Mouse (Mus musculus) intestine, embryonic 14.5 days (tissue): Measurements from ENCODE around the gene Impdh2. TPM values are rescaled to one million over a fixed set of nuclear protein-coding genes. Genes with fewer than 3 reads are reported as not detected.

Experiments used
- ATAC-seq: fragments of 200-750 bp; cut with Nextera tagmentation; replicated peaks from 2 replicates; pipeline ENCODE4 v1.8.0; 2017; ENCODE audit warnings: low read depth, moderate number of reproducible peaks, moderate TSS enrichment, moderate library complexity; ENCODE audit not compliant: low FRiP score, low TSS enrichment
- DNase-seq: peaks from one replicate; pipeline ENCODE4 v3.0.0-alpha.2; 2018; ENCODE audit warnings: low spot score
- H3K27ac ChIP-seq: fragments of 300-500 bp; sonication (generic); 2 replicates; pipeline ENCODE4 v1.5.1; 2014; ENCODE audit warnings: low read depth, mild to moderate bottlenecking, control low read depth
- H3K27me3 ChIP-seq: fragments of 300-500 bp; sonication (generic); replicated peaks from 2 replicates; pipeline ENCODE4 v1.6.1; 2014; ENCODE audit warnings: low read length, control low read depth; ENCODE audit not compliant: control insufficient read depth, insufficient read depth
- H3K36me3 ChIP-seq: fragments of 300-500 bp; sonication (generic); 2 replicates; pipeline ENCODE4 v1.6.1; 2014; ENCODE audit warnings: low read length, control low read depth; ENCODE audit not compliant: control insufficient read depth, insufficient read depth
- H3K4me1 ChIP-seq: fragments of 300-500 bp; sonication (generic); replicated peaks from 2 replicates; pipeline ENCODE4 v1.6.1; 2014; ENCODE audit warnings: low read length, control low read depth, mixed read lengths; ENCODE audit not compliant: control insufficient read depth, insufficient read depth
- H3K4me2 ChIP-seq: fragments of 300-500 bp; sonication (generic); 2 replicates; pipeline ENCODE4 v1.6.1; 2014; ENCODE audit warnings: low read length
- H3K4me3 ChIP-seq: fragments of 300-500 bp; sonication (generic); 2 replicates; pipeline ENCODE4 v1.5.1; 2014; ENCODE audit warnings: low read depth, low read length, control low read depth, mixed read lengths
- H3K9ac ChIP-seq: fragments of 300-500 bp; sonication (generic); 2 replicates; pipeline ENCODE4 v1.6.1; 2014; ENCODE audit warnings: mild to moderate bottlenecking, low read length
- H3K9me3 ChIP-seq: fragments of 300-500 bp; sonication (generic); 2 replicates; pipeline ENCODE4 v1.6.1; 2016; ENCODE audit warnings: low read length, control low read depth; ENCODE audit not compliant: control insufficient read depth
- WGBS: fragments of 180-500 bp; shearing (Covaris S2); extraction: QIAGEN DNeasy Blood & Tissue Kit; methylation state at CpG from one replicate; pipeline ENCODE4 v1.1.7; 2014; 5-methylcytosine and 5-hydroxymethylcytosine counted together
- polyA plus RNA-seq: library from polyadenylated mRNA; unstranded; fragments of >200 nt; fragmentation: Nextera tagmentation; extraction: Ambion mirVana; gene quantifications from 2 replicates; pipeline ENCODE4 v1.2.1, GENCODE M21; 2014

The Impdh2 gene
- 226 and 246 TPM in 2 replicates for polyA plus RNA-seq

DNA sequence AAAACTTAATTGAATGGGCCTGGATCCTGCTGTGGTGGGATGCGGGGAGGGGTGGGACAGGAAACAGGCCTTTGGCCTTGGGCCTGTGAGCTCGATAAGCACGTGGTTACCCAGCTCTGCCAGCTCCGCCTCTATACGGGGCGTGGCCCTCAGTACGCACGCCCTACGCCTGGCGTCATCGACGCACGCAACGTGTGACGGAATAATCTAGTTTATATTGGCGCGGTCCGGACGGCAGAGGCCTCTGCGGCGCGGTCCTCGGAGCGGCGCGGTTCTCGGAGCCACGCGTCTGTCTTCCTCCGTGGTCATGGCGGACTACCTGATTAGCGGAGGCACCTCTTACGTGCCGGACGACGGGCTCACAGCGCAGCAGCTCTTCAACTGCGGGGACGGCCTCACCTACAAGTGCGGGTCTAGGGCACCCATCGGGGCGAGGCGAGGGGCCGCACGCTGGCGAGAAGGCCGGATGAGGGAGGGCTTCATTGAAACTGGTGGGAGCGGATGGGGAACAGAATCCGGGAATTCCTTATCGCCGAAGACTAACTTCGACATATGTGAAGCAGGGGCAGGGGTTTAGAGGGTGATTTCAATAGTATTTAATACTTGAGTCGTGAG is at the start of gene Impdh2:
TSS of gene Impdh2 (plus strand) at position 60 of the 615 bp plus-strand sequence.
- no peaks in the 10 kb centered on the region for H3K27me3 ChIP-seq
- peak within 1 kb of the TSS; percentile 55 for H3K9ac ChIP-seq
- peak within 1 kb of the TSS; percentile 64; the same call in 1 of the 2 replicates for H3K27ac ChIP-seq
- H3K9me3 ChIP-seq = no peaks in the 10 kb centered on the region
- H3K4me3 ChIP-seq = peak within 1 kb of the TSS; percentile 48
- under 1% methylated on average over 52 of the region's 53 CpGs for WGBS
- peaks cover 76% of the 10 kb centered on the region for H3K36me3 ChIP-seq
- DNase-seq (peak; percentile 98), ATAC-seq (peak; percentile 98)
- H3K4me2 ChIP-seq = peak within 1 kb of the TSS; percentile 60
- peaks cover 10% of the 10 kb centered on the region for H3K4me1 ChIP-seq

DNA sequence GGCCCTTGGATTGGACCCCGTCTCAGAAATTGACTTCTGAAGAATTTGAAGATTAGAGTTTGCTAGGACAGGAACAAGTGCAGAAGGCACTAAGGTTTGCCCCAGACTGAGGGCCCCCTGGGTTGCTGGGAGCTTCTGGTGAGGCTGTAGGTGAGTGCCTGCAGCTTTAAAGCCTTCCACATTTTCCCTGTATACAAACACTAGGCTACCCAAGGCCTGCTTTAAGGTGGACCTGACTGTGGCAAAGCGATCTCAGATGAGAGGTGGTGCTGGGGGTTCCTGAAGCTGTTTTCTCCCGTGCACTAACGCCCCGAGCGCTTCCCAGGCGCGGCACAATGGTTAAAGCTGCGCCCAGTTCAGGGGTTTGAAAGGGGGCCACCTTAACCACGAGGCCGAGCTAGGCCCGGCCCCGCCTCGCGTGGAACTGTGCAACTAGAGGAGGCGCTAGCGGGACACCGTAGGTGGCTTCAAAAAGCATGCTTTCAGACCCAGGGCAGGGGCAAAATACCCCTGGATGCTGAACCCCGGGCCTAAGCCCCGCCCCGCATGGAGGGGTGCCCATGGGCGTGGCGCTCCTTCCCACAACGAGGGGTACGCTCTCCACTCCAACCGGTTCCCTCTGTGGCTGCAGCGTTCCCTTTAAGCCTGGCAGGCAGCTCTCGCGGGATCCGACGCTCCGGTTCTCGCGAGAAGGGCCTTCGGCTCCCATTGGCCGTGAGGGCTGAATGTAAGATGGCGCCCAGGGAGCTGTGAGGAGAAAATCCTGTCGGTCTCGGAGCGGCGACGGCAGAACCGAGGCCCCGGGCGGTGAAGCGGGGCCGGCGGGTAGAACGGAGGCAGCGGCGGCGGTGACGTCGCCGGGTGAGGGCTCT is 43.5 kb upstream of the Impdh2 start, which contains the start of gene Qrich1:
TSS of gene Qrich1 (plus strand) at position 427 of the 872 bp plus-strand sequence.
- H3K9me3 ChIP-seq = no peaks in the 10 kb centered on the region
- WGBS = under 1% methylated on average over 55 of the region's 55 CpGs
- DNase-seq = peak; percentile 95
- peak; percentile 98 for ATAC-seq
- H3K27ac ChIP-seq = peak within 1 kb of the TSS; percentile 99
- peaks cover 10% of the 10 kb centered on the region; the same call in 1 of the 2 replicates for H3K4me1 ChIP-seq
- H3K4me2 ChIP-seq = peak within 1 kb of the TSS; percentile 74
- peak within 1 kb of the TSS; percentile 98 for H3K4me3 ChIP-seq
- H3K27me3 ChIP-seq = no peaks in the 10 kb centered on the region
- peaks cover 55% of the 10 kb centered on the region for H3K36me3 ChIP-seq
- H3K9ac ChIP-seq = peak within 1 kb of the TSS; percentile 99

DNA sequence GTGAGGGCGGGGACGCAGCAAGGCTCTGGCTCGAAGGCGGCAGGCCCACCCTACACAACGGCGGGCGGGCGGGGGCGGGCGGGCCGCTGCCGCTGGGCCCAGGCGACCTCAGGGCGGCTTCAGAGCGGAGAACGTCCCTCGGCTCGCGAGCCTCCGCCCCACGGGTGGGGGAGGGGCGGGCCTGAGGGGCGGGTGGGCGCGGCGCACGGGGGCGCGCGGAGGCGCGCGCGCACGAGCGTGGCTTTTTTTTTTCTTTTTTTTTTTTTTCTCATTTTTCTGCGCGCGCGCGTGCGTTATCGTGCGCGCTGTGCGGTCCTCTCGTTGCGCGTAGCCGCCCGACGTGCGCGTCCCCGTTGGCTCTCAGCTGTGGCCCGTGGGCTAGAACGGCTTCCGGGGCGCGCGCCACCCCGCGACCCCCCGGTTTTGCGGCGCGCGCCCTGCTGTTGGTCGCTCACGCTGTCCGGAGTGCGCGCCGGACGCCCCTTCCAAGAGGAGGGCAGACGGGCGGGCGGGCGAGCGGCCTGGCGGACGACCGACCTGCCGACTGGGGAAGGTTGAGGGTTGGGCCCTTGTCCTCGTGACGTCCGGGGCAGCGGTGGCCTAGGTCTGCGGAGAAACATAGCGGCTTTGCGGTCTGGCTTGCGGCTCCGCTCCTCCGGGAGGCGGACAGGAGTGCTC is 42.7 kb upstream of the Impdh2 start:
- peaks cover 10% of the 10 kb centered on the region; the same call in 1 of the 2 replicates for H3K4me1 ChIP-seq
- peak overlapping the region; percentile 99 for H3K9ac ChIP-seq
- ATAC-seq (peak; percentile 80), DNase-seq (peak; percentile 94)
- H3K4me3 ChIP-seq = peak overlapping the region; percentile 98
- peak overlapping the region; percentile 73 for H3K4me2 ChIP-seq
- H3K9me3 ChIP-seq = no peaks in the 10 kb centered on the region
- WGBS = under 1% methylated on average over 83 of the region's 95 CpGs
- no peaks in the 10 kb centered on the region for H3K27me3 ChIP-seq
- H3K27ac ChIP-seq = peak overlapping the region; percentile 99
- H3K36me3 ChIP-seq = peaks cover 47% of the 10 kb centered on the region

DNA sequence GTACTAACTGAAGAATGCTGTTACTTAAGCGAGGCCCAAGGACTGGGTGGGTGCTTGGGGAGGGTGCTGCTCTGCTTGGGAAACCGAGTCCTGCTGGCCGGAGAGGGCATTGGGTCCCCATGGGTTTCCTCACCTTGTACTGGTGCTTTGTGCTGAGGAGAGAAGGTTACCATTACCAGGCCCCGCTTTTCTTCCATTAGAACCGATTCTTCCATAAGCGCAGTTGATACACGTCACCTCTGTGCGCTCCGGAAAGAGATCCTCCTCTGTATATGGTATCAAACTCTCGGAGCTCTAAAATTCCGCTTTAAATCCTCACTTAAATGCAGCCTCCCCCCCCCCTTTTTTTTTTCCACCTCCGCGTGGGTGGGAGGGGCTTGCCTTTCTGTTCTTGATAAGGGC is 42.2 kb upstream of the Impdh2 start:
- Histone ChIP-seq H3K4me3 (peak overlapping the region; percentile 98), H3K4me2 (peak overlapping the region; percentile 73), H3K27me3 (no peaks in the 10 kb centered on the region), H3K9me3 (no peaks in the 10 kb centered on the region), H3K27ac (peak overlapping the region; percentile 99), H3K4me1 (peaks cover 10% of the 10 kb centered on the region; the same call in 1 of the 2 replicates), H3K9ac (peak overlapping the region; percentile 99), H3K36me3 (peaks cover 42% of the 10 kb centered on the region)
- 0% methylated on average over 13 of the region's 13 CpGs for WGBS
- ATAC-seq = peak; percentile 41
- peak; percentile 87 for DNase-seq

DNA sequence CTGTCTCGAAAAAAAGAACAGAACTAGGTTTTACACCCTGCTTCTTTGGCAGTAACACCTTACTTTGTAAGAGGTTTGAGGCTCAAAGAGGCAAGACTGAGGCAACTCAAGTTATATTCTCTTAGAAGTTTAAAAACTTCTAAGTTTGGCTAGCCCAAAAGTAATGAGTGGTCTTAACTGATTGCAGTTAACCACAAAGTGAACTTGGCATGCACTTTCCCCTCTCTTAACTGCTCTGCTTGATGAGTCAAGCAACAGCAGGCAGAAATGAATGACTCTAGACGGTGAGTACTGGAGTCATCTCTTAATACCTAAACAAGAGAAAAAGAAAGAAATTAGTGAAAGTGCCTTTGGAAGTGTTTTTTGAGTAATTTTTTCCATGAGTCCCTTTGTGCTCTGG is 38.5 kb upstream of the Impdh2 start:
- H3K9ac ChIP-seq = no peak overlapping the region
- H3K36me3 ChIP-seq = peaks cover 22% of the 10 kb centered on the region; the same call in 1 of the 2 replicates
- WGBS = 79% methylated on average over 2 of the region's 2 CpGs
- no peak for ATAC-seq
- no peaks in the 10 kb centered on the region for H3K27me3 ChIP-seq
- no peak overlapping the region for H3K4me2 ChIP-seq
- H3K27ac ChIP-seq = no peak overlapping the region
- DNase-seq = no peak
- H3K9me3 ChIP-seq = no peaks in the 10 kb centered on the region
- no peak overlapping the region for H3K4me3 ChIP-seq
- H3K4me1 ChIP-seq = peaks cover 4% of the 10 kb centered on the region; the same call in 1 of the 2 replicates

DNA sequence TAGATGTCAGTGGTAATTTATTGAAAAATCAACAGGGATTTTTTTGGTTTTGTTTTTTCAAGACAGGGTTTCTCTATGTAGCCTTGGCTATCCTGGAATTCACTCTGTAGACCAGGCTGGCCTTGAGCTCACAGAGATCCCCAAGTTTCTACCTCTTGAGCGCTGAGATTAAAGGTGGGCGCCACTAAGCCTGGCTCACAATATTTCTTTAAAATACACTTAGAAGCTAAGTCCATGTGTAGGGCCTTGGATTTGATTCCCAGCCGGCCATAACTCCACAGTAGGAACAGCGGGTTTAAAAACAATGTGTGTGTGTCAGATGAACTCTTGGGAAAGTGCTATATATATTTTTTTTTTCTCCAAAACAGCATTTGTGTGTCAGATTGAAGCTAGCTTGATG is 36.7 kb upstream of the Impdh2 start:
- Histone ChIP-seq H3K9me3 (no peaks in the 10 kb centered on the region), H3K27ac (no peak overlapping the region), H3K4me1 (peaks cover 4% of the 10 kb centered on the region; the same call in 1 of the 2 replicates), H3K9ac (no peak overlapping the region), H3K4me3 (no peak overlapping the region), H3K4me2 (no peak overlapping the region), H3K36me3 (peaks cover 31% of the 10 kb centered on the region; the same call in 1 of the 2 replicates), H3K27me3 (no peaks in the 10 kb centered on the region)
- 95% methylated on average over 4 of the region's 4 CpGs for WGBS
- DNase-seq (no peak), ATAC-seq (no peak)

DNA sequence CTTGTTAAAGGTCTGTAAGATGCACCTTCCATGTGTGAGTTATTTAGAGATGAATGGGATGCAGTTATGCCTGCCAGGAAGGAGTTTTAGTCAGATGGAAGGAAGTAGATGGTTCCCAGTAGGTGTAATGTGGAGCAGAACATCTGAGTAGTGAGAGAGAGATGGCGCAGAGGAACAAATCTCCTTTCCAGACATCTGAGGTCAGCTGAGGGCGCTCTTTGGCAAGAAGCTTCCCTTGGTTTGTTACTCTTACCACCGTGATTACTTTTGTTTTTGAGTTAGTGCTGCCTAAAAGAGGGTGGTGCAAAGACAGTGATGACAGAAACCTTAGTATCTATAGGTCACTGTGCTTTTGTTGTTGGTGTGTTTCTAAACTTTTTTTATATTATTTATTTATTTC is 34.7 kb upstream of the Impdh2 start:
- Histone ChIP-seq H3K4me1 (no peaks in the 10 kb centered on the region), H3K27ac (no peak overlapping the region), H3K4me3 (no peak overlapping the region), H3K9ac (no peak overlapping the region), H3K9me3 (no peaks in the 10 kb centered on the region), H3K27me3 (no peaks in the 10 kb centered on the region), H3K4me2 (no peak overlapping the region), H3K36me3 (peaks cover 40% of the 10 kb centered on the region)
- ATAC-seq = no peak
- no peak for DNase-seq
- 77% methylated on average over 3 of the region's 3 CpGs for WGBS

DNA sequence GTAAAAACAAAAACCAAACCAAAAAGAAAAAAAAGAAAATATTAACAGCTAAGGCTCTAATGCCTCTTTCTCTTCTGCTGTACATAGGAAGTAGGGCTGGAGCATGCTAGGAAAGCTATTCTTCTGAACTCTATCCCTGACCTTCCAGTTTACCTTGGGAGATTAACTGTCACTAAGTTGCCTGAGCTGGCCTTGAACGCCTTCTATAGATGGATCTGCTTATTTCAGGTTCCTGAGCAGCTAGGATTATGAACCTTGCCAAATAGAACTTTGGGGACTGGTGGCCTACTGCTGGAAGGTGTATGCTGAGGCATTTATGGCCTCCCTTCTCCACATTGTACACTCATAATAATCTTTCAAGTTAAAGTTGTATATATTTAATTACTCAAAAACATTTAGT is 29.1 kb upstream of the Impdh2 start:
- WGBS = 96% methylated on average over 1 of the region's 1 CpGs
- Histone ChIP-seq H3K9ac (no peak overlapping the region), H3K4me3 (no peak overlapping the region), H3K27me3 (no peaks in the 10 kb centered on the region), H3K4me1 (no peaks in the 10 kb centered on the region), H3K27ac (no peak overlapping the region), H3K9me3 (no peaks in the 10 kb centered on the region), H3K36me3 (peaks cover 85% of the 10 kb centered on the region), H3K4me2 (no peak overlapping the region)
- no peak for DNase-seq
- no peak for ATAC-seq
